Mouse (Mus musculus): ENCODE data around the gene Dnmt3a.
"Not testable (repeated sequence)": the region's sequence is repeated elsewhere in the genome, so short reads cannot be mapped to it uniquely, and the experiment has no call there.

Gene Dnmt3a

GRCm38 (mm10) chr12:3930090-3930865 is 124.5 kb downstream of the Dnmt3a start:
- not testable (repeated sequence) for DNase-seq

- peak; percentile 55 for DNase-seq
Measured at GRCm38 (mm10) chr12:3942026-3942425, 136.2 kb downstream of the Dnmt3a start.

GRCm38 (mm10) chr12:3944454-3945073 is 138.8 kb downstream of the Dnmt3a start:
- DNase-seq = peak; percentile 11

- peak; percentile 38 for DNase-seq
Measured at GRCm38 (mm10) chr12:3947503-3947902, 141.7 kb downstream of the Dnmt3a start.

GRCm38 (mm10) chr12:3954651-3955050 is 148.8 kb downstream of the Dnmt3a start, which contains the start of gene Pomc:
Gene Pomc (plus strand): TSS chr12:3954951.
- peak; percentile 11 for DNase-seq

- peak; percentile 62 for DNase-seq
Measured at GRCm38 (mm10) chr12:3955371-3955770, 149.6 kb downstream of the Dnmt3a start.

- peak; percentile 61 for DNase-seq
Measured at GRCm38 (mm10) chr12:3956351-3956750, 150.5 kb downstream of the Dnmt3a start.

GRCm38 (mm10) chr12:3959791-3960543 is 154.2 kb downstream of the Dnmt3a start:
- DNase-seq = peak; percentile 98

GRCm38 (mm10) chr12:3960553-3960952 is 154.7 kb downstream of the Dnmt3a start:
- DNase-seq = peak; percentile 43

All from retina, postnatal 1 day (tissue).